Mouse (Mus musculus): Measurements from ENCODE around the gene Rasal1.
A peak's percentile ranks its signal among the peaks of the same experiment; 100 is the strongest.

The Rasal1 gene

GRCm38 (mm10) chr5:120648569-120649373 lies at the start of gene Rasal1:
Gene Rasal1, plus strand, starts transcription at chr5:120648812.
- DNase-seq (ENCODE audit: inconsistent age in 2 of 2, low spot score in 1 of 2), result peak; percentile 72 to 90

DNA sequence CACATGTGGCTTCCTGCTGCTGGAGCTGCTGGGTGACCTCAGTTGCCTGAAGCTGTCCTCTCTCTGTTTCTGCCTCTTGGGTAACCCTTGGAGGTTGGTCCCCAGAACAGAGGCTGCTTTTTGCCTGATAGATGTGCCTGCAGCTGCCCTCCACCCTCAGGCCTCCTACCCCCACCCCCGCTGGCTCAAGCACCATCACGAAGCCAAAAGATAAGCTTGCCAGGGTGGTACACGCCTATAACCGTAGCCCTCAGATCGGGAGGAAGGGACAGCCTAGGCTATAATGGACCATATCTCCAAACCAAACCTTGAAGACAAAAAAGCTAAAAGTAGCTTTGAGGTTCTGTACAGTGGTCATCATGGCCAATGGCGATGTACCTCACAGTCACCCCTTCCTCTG lies 49.0 kb upstream of the Rasal1 start:
- DNase-seq (ENCODE audit: inconsistent age in 2 of 2, low spot score in 1 of 2), result no peak

GRCm38 (mm10) chr5:120600946-120601668 lies 47.5 kb upstream of the Rasal1 start:
- peak in 1 of 2 experiments; percentile 58 for DNase-seq (ENCODE audit: inconsistent age in 2 of 2, low spot score in 1 of 2)

DNA sequence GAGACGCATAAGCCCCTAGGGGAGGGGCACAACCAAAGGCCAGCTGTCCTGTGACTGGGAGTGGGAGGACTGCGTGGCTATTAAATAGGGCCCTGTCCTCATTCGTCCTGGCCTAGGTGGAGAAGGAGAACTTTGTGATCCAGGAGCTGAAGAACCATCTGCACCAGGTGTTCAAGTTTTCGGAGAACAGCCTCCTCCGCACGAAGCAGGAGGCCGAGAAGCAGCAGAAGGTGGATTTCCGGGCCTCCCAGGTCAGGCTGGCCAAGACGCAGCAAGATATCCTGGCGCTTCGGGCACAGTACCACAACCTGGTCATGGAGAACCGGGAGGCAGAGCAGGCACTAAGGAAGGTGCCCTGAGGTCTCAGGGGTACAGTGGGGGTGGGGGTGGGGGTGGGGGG lies 46.4 kb upstream of the Rasal1 start:
- DNase-seq (ENCODE audit: inconsistent age in 2 of 2, low spot score in 1 of 2), result no peak

GRCm38 (mm10) chr5:120603515-120603914 lies 45.1 kb upstream of the Rasal1 start:
- no peak for DNase-seq (ENCODE audit: inconsistent age in 2 of 2, low spot score in 1 of 2)

DNA sequence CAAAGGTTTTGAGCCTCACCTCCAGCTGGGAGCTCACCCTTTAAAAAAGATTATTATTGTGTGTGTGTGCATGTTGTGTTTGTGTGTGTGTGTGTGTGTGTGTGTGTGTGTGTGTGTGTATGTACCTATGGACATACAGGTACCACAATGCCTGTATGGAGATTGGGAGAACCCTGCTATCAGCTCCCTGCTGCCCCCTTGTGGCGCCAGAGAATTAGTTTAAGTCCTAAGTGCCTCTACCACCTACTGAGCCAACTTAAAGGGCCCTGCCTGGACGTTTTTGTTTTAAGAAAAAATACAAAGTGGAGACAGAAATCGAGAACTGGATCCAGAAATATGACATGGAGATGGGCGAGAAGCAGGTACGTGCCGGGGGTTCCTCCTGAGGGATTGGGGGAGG lies 43.8 kb upstream of the Rasal1 start:
- peak; percentile 75 to 91 for DNase-seq (ENCODE audit: inconsistent age in 2 of 2, low spot score in 1 of 2)

DNA sequence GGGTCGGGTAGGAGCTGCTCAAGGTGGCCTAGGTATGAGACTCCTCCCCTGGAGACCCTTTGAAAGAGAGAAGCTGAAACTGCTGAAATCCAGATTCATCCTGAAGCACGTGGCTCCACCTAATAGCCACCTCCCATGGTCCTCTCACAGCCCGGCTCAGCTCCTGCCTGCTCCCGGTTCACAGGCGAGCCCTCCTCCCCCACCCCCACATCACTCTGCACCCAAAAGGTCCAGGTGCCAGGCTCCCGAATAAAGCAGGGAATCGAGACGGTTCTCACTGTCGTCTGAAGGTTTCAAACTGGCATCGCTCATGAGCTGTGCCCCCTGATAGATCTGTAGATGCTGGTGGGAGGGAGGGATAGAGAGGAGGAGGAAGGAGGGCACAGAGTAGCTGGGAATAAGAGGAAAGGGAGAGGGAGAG lies 43.4 kb upstream of the Rasal1 start:
- DNase-seq (ENCODE audit: inconsistent age in 2 of 2, low spot score in 1 of 2), result peak in 1 of 2 experiments; percentile 53

- DNase-seq (ENCODE audit: inconsistent age in 2 of 2, low spot score in 1 of 2), result peak; percentile 87 to 96
Measured at GRCm38 (mm10) chr5:120605688-120606087, 42.9 kb upstream of the Rasal1 start.

DNA sequence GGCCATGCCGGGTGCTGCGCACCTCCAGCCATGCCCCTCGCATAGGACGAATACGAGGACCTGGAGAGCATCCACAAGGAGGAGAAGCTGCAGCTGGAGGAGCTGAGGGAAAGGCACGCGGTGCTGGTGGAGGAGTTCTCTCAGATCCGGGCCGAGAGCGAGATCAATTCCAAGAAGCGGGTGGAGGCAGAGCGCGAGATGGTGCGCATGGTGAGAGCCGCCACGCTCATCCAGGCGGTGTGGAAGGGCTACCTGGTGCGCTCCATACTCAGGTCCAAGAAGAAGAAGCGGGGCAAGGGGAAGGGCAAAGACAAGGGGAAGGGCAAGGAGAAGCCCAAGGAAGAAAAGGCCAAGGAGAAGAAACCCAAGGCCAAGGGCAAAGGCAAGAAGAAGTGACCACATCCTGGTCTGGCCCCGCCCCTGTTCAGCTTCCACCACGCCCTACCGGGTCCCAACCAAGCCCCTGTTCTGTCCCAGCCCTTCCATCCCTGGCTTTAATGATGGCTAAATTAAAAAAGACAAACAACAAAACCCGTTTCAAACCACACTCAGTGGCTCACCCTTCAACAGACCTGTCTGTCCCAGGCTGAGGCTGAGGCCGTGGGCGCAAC lies 41.9 kb upstream of the Rasal1 start:
- DNase-seq (ENCODE audit: inconsistent age in 2 of 2, low spot score in 1 of 2), result peak in 1 of 2 experiments; percentile 55

DNA sequence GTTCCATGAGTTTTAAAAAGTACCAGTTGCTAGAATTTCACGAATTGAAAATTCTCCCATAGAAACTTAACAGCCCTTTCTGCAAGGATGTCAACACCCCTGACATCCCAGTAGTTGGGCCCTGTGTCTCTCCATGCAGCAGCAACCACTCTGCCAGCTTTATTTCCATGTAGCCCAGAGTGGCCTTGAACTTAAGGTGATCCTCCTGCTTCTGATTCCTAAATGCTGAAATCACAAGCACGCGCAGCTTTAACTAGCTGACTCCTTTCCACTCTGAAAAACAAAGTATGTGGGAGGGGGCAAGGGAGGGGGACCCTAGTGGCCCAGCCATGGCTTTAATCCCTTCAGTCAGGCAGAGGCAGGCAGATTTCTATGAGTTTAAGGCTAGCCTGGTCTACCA lies 41.3 kb upstream of the Rasal1 start:
- peak; percentile 59 to 78 for DNase-seq (ENCODE audit: inconsistent age in 2 of 2, low spot score in 1 of 2)

GRCm38 (mm10) chr5:120609246-120609775 lies 39.3 kb upstream of the Rasal1 start:
- peak in 1 of 2 experiments; percentile 44 for DNase-seq (ENCODE audit: inconsistent age in 2 of 2, low spot score in 1 of 2)

GRCm38 (mm10) chr5:120610906-120611305 lies 37.7 kb upstream of the Rasal1 start:
- DNase-seq (ENCODE audit: inconsistent age in 2 of 2, low spot score in 1 of 2), result peak in 1 of 2 experiments; percentile 51

- peak; percentile 56 to 68 for DNase-seq (ENCODE audit: inconsistent age in 2 of 2, low spot score in 1 of 2)
Measured at GRCm38 (mm10) chr5:120611416-120611815, 37.2 kb upstream of the Rasal1 start.

- peak; percentile 98 to 100 for DNase-seq (ENCODE audit: inconsistent age in 2 of 2, low spot score in 1 of 2)
Measured at GRCm38 (mm10) chr5:120612442-120612821, 36.2 kb upstream of the Rasal1 start, which contains the start of the genes Rita1 and Ddx54. Gene Rita1, minus strand, starts transcription at chr5:120612589. Gene Ddx54, plus strand, starts transcription at chr5:120612739.

- peak; percentile 100 for DNase-seq (ENCODE audit: inconsistent age in 2 of 2, low spot score in 1 of 2)
Measured at GRCm38 (mm10) chr5:120612822-120613604, 35.6 kb upstream of the Rasal1 start.

- peak in 1 of 2 experiments; percentile 55 for DNase-seq (ENCODE audit: inconsistent age in 2 of 2, low spot score in 1 of 2)
Measured at GRCm38 (mm10) chr5:120615903-120616302, 32.7 kb upstream of the Rasal1 start.

DNA sequence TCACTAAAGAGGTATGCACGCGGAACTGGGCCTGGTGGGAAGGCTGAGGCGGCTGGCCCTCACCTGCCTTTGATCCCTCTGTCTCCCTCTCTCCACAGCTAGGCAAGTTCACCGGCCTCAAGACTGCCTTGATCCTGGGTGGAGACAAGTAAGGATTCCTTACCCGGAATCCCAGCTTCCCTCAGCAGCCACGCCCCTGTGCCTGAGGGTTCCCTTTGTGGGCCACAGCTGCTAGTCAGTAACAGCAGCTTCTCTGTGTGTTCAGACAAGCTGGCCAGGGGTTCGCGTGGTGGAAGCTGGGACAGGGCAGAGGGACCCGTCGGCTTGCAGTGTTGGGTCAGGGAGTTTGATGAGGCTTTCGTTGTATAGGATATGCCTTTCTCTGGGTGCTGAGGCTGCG lies 29.8 kb upstream of the Rasal1 start:
- DNase-seq (ENCODE audit: inconsistent age in 2 of 2, low spot score in 1 of 2), result no peak

- DNase-seq (ENCODE audit: inconsistent age in 2 of 2, low spot score in 1 of 2), result peak in 1 of 2 experiments; percentile 80
Measured at GRCm38 (mm10) chr5:120619201-120619600, 29.4 kb upstream of the Rasal1 start.

- DNase-seq (ENCODE audit: inconsistent age in 2 of 2, low spot score in 1 of 2), result peak; percentile 83 to 96
Measured at GRCm38 (mm10) chr5:120620375-120621077, 28.1 kb upstream of the Rasal1 start.
